Mouse (Mus musculus): ENCODE measurements around the gene Ppp2r1a. TPM values are rescaled to one million over a fixed set of nuclear protein-coding genes. Genes with fewer than 3 reads are reported as not detected.

Ppp2r1a gene
- total RNA-seq (2023) = 100 to 1,000 TPM; 191 to 201 TPM

GRCm38 (mm10) chr17:20944985-20945891, at the start of gene Ppp2r1a:
Ppp2r1a (plus strand) TSS chr17:20945311.

DNA sequence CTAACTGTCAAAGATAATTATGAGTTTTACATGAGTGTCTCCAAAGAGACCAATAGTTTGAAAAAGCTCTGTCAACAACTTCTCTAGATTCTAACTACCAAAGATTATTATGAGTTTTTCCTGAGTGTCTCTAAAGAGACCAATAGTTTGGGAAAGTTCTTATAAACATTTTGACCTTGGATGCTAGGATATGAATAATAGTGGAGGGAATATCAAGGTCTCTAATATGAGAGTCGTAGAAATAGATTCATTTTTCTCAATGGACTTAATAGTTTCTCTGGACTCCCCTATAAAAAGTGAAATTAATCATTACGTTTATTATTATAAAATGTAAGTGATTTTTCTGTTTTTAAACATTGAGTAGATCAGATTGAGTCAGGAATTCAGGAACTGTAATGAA, 40.1 kb upstream of the Ppp2r1a start, which contains the start of gene Vmn1r231:
TSS of gene Vmn1r231 (minus strand) at position 101 of the 400 bp plus-strand sequence.

DNA sequence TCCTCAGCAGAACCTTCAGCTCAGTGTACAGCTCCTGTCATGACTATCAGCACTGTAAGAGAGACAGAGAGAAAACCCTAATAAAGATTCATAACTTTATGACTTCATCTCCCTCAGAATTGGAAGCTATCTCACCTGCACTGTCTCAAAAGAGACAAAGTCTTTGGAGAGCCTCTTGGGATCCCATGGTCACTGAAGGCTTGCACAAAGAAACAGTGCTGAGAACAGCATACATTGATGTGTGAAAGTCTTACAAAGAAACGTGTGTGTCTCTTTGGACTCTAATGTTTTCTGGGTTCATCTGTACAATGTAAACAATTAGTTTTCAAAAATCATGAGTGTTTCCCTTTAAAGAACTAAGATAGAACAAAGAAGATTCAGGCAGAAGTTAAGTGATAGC, 25.5 kb upstream of the Ppp2r1a start, which contains the start of gene Vmn1r232:
TSS of gene Vmn1r232 (minus strand) at position 101 of the 400 bp plus-strand sequence.

DNA sequence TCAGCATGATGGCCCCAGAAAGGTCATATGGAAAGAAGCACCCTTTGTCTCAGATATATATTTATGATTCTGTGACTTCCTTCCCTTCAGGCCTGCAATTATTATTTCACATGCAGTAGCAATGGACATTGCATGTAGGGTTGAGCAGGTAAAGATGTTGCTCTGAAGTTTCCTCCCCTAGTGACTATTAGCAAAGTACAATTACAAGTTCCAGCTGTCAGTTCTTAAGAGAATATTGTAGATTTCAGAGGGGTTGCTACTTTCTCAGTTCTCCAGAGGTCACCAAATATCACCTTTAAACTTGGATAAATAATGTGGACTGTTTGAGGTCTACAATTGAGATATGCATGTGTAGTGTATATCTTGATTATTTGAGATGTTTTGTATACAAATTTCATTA, 51.3 kb downstream of the Ppp2r1a start, which contains the start of gene Vmn1r233:
TSS of gene Vmn1r233 (minus strand) at position 101 of the 400 bp plus-strand sequence.

DNA sequence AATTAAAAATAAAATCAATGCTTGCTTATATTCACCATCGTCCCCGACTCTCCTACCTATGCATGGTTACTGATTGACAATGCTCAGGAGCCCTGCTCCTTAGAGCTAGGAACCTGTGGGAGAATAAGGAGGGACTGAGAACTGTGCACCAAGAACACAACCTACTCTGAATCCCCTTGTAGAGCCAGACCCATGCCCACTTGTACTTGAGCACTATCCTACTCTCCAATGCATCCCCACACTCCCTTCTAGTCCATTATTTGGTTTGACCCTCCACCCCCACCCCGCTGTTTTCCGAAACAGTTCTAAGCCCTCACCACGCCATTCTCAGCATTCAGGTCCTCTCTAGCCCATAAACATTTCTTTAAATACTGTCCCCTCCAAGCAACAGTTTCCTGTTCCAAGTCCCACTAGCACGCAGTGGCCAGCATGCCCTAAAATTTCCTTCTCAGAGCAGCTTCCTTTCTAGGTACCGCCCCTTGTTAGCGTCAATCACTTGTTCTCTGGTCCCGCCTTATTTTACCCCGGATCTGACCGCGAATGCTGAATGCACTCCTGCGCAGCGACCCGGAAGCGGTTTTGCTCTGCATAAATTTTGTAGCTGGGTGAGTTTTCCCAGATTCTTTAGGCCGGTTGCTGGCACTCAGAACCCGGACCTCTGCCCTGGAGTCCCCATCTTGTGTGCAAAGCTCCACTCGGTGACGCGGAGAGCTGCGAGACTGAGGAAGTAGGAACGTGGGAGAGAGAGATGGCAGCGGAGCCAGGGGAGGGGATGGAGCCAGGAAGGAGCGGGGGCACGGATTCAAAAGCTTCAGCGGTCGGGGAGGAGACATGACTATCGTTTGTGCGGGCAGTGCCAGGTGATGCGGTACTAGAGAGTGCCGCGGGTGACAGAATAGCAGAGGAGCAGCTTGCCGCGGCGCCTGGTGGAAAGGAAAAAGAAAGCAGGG, 63.5 kb downstream of the Ppp2r1a start, which contains the start of gene Zfp160:
TSS of gene Zfp160 (plus strand) at position 522 of the 950 bp plus-strand sequence.

Other genes with a start within 250 kb of the Ppp2r1a start
- gene Vmn1r227, start 215.5 kb upstream of the Ppp2r1a start, total RNA-seq (2023) = not detected
- not detected for gene Vmn1r228, start 159.2 kb upstream of the Ppp2r1a start, total RNA-seq (2023)
- gene Vmn1r229, start 133.8 kb upstream of the Ppp2r1a start, total RNA-seq (2023) = not detected
- gene Vmn1r230, start 104.9 kb upstream of the Ppp2r1a start, total RNA-seq (2023) = not detected
- not detected for gene Vmn1r231, start 40.2 kb upstream of the Ppp2r1a start, total RNA-seq (2023)
- not detected for gene Vmn1r232, start 25.6 kb upstream of the Ppp2r1a start, total RNA-seq (2023)
- not detected for gene Vmn1r233, start 51.2 kb downstream of the Ppp2r1a start, total RNA-seq (2023)
- 1 to 10 TPM; 6.4 to 9.6 TPM for gene Zfp160, start 63.6 kb downstream of the Ppp2r1a start, total RNA-seq (2023)

Data from neutrophil, adult 83 days (primary cell).